Mouse (Mus musculus) R1 (cell line): ENCODE results near the gene Tssk3.
A peak's percentile ranks its signal among the peaks of the same experiment; 100 is the strongest.
"Not testable (repeated sequence)": the region's sequence is repeated elsewhere in the genome, so short reads cannot be mapped to it uniquely, and the experiment has no call there.

Source experiments
- DNase-seq: peaks from one replicate; pipeline ENCODE4 v3.0.0-alpha.2; 2018; ENCODE audit warnings: low read depth, low spot score

Gene Tssk3

DNA sequence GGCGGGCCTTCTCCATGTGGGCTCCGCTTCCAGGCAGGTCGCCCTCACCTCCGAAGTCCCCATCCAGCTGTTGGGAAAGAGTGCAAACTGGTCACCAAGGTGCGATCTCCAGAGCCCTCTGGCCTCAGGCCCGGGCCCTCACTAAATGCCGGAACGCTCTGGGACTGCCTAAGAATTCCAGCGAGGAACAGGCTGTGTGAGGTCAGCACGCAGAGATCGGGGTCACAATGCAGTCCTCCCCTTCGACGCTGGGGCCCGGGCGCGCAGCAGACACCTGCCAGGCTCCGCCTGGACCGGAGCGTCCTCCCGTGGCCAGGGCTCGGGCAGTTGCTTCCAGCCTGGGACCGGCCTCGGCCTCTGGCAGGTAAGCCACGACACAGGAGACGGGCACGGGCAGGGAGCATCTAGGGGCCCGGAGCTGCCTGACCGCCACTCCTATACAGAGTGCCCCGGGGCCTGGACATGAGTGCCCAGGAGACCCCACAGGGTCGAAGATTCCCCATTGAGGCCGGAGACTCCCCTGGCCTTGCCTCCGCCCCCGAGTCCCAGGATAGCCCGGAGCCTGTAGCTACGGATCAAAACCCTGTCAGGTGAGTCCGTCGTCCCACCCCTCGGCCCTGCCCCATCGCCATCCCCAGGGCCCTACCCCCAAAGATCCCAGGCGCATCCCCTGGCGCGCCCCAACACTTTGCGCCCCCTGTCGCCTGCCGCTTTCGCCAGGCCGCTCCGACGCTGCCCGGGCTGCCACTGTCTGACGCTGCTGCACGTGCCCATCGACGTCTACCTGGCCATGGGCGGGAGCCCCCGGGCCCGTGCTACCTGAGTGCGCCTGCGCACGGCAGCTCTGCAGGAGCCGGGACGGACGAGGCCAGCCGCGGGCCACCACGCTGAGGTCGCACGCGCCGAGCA lies at the start of gene Tssk3, which contains the start of gene Fam229a:
Tssk3 (minus strand) TSS at position 51 of the 909 bp plus-strand sequence.
Fam229a (plus strand) TSS at position 219 of the 909 bp plus-strand sequence.
- DNase-seq, result peak; percentile 52

DNA sequence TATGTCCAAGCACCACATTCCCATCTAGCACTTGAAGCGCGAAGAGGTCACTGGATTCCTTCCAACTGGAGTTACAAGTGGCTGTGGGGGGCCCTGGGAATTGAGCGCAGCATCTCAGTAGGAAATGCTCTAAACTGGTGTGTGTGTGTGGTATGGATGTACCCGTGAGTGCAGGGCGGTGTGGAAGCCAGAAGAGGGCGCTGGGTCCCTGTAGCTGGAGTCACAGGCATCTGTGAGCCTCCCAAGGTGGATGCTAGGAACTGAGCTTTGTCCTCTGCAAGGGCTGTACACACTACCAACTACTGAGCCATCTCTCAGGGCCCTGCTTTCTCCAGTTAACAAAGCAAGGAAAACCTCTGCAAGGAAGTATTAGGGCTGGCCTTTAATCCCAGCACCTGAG lies 49.2 kb upstream of the Tssk3 start:
- DNase-seq, result peak; percentile 85

DNA sequence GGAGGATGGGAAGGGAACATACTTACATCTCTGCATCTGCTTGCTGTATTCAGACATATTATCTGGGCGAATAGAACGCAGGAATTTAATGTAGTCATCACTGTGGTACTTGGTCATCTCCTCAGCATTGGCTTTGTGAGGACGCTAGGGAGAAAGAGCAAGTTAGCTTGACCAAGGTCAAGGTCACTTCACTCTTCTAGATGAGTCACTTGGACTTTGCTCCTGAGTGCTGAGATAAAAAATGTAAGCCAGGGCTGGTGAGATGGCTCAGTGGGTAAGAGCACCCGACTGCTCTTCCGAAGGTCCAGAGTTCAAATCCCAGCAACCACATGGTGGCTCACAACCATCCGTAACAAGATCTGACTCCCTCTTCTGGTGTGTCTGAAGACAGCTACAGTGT lies 38.1 kb upstream of the Tssk3 start:
- DNase-seq, result not testable (repeated sequence)

DNA sequence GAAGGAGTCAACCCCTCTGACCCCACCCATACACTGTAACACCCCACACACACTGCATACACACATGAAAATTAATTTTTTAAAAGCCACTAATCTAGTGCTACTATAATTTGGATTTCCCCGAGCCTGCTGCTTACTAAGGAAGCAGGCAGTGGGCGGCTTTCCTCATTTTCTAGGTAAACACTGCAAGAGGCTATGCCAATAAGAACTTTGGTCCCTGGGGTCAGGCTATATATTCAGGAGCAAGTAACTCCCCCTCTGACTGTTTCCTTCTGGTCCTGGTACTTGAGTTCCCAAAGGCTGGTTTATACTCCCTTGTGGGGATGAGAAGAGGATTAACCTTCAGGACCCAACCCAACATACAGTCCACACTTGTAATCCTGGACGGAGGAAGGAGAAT lies 35.1 kb upstream of the Tssk3 start:
- no peak for DNase-seq

DNA sequence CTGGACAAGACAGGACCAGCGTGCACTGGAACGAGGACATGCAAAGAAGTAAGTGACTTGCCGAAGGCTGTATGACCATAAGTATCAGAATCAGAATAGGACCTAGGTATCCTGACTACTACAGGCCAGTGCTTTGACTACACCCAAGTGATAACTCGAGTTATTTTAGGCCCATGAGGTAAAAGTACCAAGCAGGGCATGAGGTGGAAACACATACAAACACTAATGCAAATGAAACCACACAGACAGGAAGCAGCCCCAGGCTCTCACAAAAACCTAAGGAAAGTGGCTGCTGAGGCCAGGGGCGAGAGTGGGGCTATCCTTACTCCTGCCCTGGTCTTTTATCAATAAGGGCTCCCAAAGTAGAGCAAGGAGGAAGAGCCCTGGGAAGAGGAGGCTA lies 34.5 kb upstream of the Tssk3 start:
- DNase-seq, result no peak

DNA sequence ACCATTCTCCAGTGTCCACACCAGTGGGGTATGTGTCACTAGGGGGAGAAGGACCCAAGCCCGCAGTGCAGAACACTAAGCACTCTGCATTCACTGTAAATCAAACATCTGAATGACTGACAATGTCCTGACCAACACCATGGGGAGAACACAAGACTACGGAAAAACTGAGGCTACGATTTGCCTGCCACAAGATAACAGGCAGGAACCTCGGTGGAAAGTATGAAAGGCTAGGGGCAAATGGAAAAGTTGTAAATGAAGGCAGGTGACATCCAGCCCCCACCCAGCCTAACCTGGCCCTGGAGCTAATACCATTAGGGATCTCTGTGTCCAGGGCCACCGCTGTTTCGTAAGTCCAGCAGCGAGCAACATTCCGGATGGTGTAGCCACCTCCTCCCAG lies 27.7 kb upstream of the Tssk3 start:
- DNase-seq, result no peak

DNA sequence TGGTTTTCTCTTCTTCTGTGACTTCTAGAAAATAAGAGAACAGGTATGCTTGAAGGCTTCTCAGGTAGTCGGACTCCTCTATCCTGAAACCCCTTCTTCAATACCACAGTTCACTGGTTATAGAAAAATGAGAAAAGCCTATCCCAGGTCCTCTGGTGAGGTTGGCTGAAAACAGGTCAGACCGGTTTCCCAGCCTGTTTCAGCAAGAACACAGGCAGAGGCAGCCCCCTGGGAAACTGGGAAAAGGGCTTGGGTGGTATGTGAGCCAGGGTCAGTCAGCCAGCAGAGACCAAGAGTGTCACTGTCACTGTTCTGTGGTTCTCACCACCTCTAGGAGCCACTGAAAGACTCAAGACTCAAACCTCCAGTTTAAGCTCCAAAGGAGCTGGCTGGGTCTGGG lies 26.1 kb upstream of the Tssk3 start:
- peak; percentile 65 for DNase-seq

DNA sequence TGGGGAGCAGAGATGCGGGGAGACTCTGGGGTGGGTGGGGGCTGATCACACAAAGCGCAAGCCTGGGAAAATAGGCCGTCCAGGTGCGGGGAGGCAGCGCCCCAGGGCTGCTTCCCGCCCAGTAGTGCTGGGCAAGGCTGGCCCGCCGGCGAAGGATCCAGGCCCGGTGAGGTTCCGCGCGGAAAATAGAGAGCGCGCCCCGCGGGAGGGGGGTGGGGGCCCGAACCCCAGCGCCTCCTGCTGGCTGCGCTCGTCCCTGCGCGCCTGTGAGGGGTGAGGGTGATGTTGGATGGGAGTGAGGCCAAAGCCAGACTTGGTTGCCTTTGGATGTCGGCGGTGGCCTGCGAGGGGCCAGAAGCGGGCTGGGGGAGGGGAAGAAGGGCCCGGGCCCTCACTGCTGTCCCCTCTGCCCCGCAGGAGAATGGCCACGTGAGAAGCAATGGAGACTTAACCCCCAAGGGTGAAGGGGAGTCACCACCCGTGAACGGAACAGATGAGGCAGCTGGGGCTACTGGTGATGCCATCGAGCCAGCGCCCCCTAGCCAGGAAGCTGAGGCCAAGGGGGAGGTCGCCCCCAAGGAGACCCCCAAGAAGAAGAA lies 23.6 kb upstream of the Tssk3 start:
- peak; percentile 69 for DNase-seq

DNA sequence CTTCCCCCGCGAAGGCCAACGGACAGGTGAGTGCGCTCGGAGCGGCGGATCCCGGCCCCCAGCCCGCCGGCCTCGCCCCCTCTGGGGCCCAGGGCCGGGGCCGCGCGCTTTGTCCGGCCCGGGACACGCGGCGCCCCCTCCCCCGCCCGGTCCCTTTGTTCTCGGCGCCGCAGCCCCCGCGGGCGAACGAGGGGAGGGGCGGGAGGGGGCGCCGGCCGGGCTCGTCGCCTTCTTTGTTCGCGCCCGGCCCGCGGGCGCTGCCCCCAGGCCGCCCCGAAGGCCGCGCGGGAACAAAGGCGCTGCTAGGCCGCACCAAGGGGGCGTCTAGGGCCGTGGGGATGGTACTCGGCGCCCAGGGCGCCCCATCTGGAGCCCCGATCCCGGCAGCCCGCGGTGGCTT lies 23.1 kb upstream of the Tssk3 start:
- DNase-seq, result no peak

DNA sequence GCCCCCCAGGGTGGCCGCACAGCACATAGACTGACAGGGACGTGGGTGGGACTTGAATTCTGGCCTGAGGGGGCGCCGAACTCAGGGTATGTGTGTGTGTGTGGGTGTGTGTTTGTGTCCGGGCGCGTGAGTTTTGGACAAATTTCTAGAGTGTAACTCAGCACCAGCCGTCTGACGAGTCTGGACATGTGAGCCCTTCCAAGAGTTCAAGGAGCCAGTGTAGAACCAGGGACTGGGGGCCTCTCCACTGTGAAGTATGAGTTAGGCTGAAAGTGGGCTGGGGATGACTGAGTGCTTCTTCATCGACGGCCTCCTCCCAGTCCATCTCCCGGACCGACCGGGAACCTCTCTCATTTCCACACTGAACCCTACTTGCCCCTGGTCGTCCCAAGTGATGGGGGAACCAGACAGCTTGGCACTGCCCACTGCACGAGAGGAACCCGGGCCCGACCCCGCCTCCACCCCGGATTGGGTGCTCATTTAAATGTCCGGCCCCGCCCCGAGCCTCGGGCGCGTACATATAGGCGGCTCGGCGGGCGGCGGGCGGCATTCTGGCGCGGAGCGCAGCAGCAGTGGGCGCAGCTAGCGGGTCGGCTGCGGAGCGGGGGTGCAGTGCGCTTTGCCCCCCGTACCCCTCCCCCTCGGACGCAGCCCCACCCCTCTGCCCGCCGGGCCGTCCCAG lies 22.4 kb upstream of the Tssk3 start, which contains the start of gene Marcksl1:
Marcksl1 (plus strand) TSS at position 496 of the 682 bp plus-strand sequence.
- DNase-seq, result peak; percentile 84

DNA sequence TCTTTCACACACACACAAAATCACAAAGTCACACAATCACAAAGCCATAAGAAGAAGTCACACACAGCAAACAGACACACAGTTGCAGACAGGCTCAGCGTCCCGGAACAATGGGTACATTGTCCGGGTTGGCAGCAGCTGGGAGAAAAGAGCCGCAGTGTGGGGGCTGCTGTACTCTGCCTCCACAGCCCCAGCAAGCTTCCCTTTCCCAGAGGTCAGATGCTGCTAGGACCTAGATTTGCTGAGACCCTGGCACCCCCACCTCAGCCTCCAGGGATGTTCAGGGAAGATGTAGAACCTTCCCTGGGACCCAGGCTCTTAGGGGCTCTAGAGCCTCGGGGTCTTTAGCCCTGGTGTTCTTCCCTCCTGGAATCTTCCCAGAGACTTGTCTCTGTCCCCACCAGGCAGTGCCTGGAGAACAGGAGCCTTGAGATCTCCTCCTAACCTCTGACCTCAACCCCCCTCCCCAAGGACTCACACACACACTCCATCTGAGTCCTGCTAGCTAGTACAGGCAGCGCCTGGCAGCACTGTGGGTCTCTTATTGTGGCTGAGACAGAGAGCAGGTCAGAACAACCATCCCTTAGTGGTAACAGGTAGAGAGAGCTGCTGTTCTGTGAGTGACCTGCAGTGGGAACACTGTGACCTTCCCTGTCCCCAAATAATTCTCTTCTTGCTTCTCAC lies 20.7 kb upstream of the Tssk3 start:
- no peak for DNase-seq

DNA sequence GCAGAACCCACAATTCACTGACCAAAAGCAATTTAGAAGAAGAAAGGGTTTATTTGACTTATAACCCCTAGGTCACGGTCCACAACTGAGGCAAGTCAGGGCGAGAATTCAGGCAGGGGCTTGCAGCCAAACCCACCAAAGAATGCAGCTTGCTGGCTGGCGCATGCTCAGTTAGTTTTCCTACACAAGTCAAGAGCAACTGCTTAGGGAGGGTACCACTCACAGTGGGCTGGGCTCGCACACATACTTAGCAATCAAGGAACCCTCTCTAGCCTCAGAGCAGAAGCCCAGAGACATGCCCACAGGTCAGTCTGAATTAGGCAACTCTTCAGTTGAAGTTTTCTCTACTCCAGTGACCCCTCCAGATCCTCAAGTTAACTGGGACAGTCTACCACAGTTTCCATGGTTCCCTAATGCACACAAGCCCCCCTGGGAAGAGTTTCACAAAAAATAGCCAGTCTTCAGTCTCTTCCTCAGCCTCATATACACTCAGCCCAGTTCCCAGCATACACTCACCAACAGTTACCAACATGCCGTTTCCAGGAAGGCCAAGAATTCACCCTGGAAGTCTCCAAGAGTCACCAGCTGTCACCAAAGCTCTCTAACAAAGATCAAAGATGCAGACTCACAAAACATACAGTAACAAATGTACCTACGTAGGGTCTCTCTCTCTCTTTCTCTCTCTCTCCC lies 20.0 kb upstream of the Tssk3 start:
- peak; percentile 78 for DNase-seq

DNA sequence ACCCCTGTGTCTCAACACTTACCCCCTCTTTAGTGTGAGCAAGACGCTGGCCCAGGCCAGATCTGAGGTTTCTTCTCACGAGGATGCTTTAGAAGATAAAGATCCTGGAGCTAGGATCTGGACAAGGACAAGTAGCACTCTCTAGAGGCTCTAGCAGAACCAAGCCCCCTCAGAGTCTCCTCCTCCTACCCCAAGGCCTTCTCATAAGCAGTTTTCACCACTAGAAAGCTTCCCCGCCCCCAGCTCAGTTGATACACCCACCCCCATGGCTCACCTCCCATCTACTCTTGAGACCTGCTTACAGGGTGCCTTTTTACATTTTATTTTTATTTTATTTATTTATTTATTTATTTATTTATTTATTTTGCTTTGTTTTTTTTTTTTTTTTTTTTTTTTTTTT lies 18.8 kb upstream of the Tssk3 start:
- DNase-seq, result peak; percentile 61

DNA sequence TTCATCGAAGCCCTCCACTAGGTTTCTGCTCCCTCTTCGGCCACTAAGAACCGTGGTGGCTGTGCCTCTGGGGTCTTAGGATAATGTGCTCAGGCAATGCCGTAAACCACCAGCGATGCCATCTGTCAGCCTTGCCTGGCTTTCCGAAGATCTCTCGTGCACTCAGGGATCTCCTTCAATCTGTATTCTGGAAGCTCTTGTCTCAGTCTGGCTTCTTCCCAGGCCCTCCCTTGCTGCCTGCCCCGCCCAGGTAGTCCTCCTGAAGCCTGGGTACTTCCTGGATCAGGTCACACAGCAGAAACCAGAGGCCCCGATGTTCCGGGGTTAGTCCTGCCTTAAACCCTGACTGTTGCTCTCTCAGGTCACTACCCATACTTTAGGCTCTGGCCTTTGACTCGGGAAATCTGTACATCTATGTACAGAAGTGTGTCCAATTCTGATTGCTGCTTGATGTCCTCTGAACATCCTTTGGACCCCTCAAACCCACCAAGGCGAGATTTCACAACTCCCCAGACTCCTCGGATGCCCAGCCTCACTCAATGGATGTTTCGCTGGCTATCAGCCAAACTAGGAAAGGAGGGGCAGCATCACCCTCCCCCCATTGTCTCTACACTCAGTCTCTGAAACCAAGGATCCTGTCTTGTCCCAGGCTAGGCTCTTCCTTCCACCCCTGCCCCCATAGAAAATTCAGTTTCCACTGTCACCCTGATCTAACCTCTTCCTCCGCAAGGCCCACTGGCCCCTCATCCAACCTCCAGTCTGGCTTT lies 18.2 kb upstream of the Tssk3 start:
- DNase-seq, result no peak

DNA sequence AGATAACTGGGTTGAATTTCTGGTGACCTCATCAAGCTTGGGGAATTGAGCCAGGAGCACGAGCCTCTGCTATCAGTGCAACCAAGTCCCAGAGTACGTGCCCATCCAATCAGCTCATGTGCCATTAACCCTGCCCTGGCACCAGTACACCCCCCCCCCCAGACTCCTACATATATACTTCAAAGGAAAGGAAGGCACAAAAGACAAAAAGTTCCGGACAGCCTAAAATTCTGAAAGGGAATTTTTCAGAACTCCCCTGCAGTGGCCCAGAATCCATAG lies 17.4 kb upstream of the Tssk3 start:
- DNase-seq, result no peak

DNA sequence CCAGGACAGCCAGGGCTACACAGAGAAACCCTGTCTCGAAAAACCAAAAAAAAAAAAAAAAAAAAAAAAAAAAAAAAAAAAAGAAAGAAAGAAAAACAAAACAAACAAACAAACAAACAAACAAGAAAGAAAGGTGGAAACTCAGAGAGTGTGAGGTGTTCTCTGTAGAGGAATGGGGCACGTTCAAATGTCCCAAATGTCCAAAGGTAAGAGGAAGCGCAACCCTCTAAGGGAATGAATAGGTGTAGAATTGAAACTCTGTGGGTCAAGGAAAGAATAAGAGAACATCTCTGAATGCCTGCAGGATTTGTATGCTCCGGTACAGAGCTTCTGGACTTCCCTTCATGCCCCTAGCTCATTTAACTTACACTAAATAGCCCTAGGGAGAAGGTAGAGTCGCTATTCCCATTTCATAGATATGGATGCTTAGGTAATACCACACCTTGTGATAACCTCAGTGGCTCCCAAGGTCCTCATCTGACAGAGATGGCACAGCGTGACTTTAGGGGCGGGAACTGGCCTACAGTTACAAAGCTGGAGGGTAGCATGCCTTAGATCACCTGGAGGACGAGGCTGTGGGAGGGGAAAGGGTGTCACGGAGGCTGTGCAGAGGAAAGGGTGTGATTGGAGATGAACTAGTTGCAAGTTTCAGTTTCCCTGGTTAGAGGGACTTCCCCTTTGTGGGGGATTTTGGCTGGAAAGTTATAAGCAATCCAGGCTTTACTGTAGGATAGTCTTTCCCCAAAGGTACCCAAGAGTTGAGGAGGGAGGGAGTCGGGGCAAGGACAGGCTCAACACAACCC lies 16.8 kb upstream of the Tssk3 start:
- DNase-seq, result no peak

DNA sequence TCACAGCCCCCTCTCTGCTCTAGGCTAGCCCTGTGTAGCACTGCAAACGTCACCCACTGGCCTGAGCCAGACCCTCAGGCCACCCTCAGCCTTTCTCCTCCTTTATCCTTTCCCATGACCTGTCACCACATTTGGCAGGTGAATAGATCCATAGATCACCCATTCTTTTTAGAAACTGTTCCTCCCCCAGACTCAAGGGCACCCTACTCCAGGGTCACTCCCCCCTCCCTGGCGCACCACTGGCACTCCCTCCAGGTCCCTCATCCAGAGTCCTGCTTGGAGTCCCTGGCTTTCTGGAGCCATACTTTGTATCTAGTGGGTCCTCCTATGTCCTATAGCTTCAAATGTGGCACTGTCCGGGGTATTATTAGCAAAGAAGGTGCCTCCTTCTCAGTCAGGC lies 14.7 kb upstream of the Tssk3 start:
- DNase-seq, result no peak

DNA sequence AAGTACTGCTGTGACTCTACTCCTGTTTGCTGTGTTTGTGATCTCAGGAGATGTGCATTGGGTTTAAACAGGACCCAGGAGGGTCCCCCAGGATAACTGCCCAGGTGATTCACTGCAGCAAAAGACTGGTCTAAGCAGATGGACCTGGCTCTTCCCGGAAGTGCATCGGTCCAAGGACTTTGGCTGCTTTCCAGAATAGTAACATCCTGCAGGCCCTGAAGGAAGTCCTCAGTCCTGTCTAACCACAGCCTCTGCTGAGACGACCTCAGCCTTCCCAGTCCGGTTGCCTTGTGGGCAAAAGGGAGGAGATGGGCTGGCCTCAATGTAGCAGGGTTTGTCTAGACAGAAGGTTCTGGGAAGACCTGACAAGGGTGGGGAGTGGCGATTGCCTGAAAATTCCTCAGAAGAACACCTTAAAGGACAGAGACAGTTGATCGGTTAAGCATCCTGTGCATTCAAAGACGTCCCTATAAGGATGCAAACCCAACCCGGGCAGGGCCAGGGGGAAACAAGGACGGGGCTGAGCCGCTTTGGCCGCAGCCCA lies 12.2 kb upstream of the Tssk3 start:
- DNase-seq, result peak; percentile 97

DNA sequence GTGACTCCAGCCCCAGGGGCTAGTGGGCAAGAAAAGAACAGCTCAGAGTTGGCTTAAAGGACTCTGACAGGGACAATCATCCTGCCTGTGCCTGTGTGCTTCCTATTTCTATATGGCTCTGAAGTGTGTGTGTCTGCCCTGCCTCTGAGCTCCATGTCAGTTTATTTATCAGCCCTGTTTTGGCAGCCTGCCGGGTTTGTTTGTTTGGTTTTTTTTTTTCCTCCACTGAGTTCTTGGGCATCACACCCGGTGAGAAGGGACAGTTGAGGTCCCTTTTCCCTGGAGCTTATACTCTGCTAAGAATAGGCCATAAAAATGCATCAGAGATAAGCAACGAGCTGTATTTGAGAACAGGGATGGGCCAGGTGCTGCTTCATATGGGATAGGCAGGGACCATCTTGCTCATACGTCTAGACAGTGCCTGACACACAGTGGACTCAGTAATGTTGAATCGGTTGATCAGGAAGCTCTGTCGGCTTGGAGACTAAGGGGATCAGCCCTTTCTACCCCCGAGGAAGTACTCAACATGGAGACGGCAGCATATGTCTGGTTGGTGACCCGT lies 11.6 kb upstream of the Tssk3 start:
- no peak for DNase-seq
